Mouse (Mus musculus): ENCODE results near the gene Nudcd2.
A peak's percentile ranks its signal among the peaks of the same experiment; 100 is the strongest.

Nudcd2 gene

GRCm38 (mm10) chr11:40755968-40756367 is 22.5 kb downstream of the Nudcd2 start:
- peak; percentile 4 for DNase-seq

- no peak for DNase-seq
Measured at GRCm38 (mm10) chr11:40759896-40760295, 26.4 kb downstream of the Nudcd2 start.

GRCm38 (mm10) chr11:40763395-40763794 is 29.9 kb downstream of the Nudcd2 start:
- peak; percentile 43 for DNase-seq

DNA sequence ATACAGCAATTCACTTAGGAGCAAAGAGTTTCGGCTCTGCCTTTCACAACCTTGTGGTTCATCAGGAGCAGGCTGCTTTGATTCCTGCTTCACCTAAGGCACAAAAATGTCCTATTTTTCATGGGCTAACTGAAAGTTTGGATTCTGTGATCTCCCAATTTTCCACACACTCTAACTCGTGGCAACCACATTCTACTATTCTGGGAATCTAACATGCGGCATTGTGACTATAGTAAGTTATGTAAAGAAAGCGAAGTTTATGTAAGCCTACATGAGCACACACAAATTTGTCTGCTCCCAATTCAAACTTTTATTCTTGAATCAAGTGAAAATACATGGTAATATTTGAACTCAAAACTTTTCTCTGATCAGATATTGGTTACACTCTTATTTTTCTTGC is 31.2 kb downstream of the Nudcd2 start:
- DNase-seq, result no peak

GRCm38 (mm10) chr11:40775315-40776269 is 42.1 kb downstream of the Nudcd2 start:
- peak; percentile 66 for DNase-seq

DNA sequence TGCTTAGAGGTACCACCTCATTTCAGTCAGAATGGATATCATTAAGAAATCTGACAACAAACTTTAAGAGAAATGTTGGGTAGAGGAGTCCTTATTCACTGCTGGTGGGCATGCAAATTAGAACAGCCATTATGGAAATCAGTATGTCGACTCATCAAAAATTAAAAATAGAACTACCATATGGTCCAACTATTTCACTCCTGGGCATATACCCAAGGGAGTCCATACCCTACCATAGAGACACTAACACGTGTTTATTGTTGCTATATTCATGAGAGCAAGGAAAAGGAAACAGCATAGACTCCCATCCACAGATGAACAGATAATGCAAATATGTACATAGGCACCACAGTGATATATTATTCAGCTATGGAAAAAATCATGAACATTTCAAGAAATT is 48.4 kb downstream of the Nudcd2 start:
- no peak for DNase-seq

DNA sequence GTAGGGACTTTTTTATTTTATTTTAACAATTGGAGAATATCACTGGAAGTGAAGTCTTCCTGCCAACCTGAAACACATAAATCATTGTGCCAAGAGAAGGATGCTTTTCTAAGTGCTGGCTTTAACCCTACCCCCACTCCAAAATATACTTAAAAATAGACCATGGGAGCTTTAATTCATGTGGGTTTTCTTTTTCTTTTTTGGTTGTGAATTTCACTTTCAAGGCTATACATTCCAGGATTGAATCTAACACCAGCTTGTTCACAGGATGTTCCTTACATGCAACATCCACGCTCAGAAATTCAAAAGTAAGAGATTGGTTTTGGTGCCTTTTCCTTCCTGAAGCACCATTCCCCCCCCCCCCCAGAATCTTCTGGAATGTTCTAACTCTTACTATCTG is 49.9 kb downstream of the Nudcd2 start:
- no peak for DNase-seq

DNA sequence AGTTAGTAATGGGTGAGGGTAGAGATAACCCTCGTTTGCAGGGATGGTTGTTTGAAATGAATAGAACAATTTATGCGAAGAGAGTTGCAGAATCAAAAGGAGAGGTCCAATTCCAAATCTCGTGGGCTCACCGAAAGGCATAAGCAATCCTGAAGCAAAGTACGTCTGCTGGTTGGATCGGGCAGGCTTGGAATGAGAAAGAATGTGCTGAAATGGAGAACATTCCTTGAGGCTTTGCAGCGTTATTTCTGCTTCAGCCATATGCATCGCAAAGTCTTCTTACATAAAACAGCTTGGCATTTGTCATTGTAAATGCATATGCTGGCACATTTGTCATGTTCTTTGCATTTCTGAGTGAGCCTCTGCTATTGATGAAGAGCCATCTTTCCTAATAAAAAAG is 50.9 kb downstream of the Nudcd2 start:
- DNase-seq, result no peak

GRCm38 (mm10) chr11:40786900-40787299 is 53.4 kb downstream of the Nudcd2 start:
- DNase-seq, result no peak

Measured in retina, postnatal 1 day (tissue).